In the genomic region with DNA sequence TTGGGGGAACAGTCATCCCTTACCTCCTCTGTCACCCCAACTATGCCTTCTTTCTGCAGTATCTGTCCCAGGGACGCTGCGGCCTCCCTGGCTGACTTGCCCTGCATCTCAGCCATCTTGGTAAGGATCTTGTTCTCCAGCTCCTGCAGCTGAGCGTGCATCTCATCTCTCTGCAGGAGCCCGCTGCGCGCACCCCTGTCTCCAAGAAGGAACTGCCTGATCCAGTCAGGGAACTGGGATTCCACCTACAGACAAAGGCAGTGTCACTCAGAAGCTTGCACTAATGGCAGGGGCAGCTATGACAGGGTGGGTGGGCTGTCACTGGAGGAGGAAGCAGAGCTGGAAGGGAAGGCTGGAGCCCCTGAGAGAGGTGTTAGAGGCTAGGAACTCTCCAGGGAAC, we compare ENCODE assay signal across 20 mouse cellular contexts. TPM values are rescaled to one million over a fixed set of nuclear protein-coding genes. Genes with fewer than 3 reads are reported as not detected.
DNase-seq lines count a peak whose midpoint lies in the region; ATAC-seq and TF ChIP-seq lines count a peak whose summit lies in the region.
"Had no signal": no experiment of that assay in that cellular context is flagged by ENCODE, and none has a peak within 500 bp of the region (broad histone marks: within the 10 kb centered on the region; RNA-seq: fewer than 3 reads in every experiment).

No protein-coding gene starts in this region.

- no peak overlapping the region for H3K4me3 ChIP-seq in cerebellum, adult 2 months (replicated peaks; ENCODE audit: insufficient read depth, low read depth, low read length)
- H3K4me3 ChIP-seq in hindbrain, embryonic 12.5 days = no peak overlapping the region
- H3K4me3 ChIP-seq in hindbrain, embryonic 11.5 days (ENCODE audit: low read depth, low read length) = no peak overlapping the region
- H3K4me3 ChIP-seq in neural tube, embryonic 13.5 days = no peak overlapping the region
- H3K4me3 ChIP-seq: erythroblast, embryonic 14.5 days; forebrain, embryonic 15.5 days; midbrain, embryonic 12.5 days had no signal

- no peak overlapping the region for H3K4me2 ChIP-seq in hindbrain, embryonic 12.5 days (replicated peaks)
- no peak overlapping the region for H3K4me2 ChIP-seq in hindbrain, embryonic 11.5 days (replicated peaks; ENCODE audit: low read depth, low read length)
- H3K4me2 ChIP-seq in neural tube, embryonic 13.5 days = no peak overlapping the region
- H3K4me2 ChIP-seq: forebrain, embryonic 15.5 days; heart, embryonic 11.5 days; midbrain, embryonic 12.5 days had no signal

- H3K27ac ChIP-seq in cerebellum, adult 2 months (ENCODE audit: insufficient read depth, low read length) = 0 out of 2 replicates have a peak overlapping the region, but pooled peaks have one; percentile 58
- 0 out of 2 replicates have a peak overlapping the region, but pooled peaks have one; percentile 13 for H3K27ac ChIP-seq in hindbrain, embryonic 12.5 days
- no peak overlapping the region for H3K27ac ChIP-seq in hindbrain, embryonic 11.5 days (ENCODE audit: low read depth, low read length)
- H3K27ac ChIP-seq in neural tube, embryonic 13.5 days (replicated peaks) = no peak overlapping the region
- H3K27ac ChIP-seq: forebrain, embryonic 15.5 days; midbrain, embryonic 12.5 days had no signal

- H3K4me1 ChIP-seq in cerebellum, adult 2 months (ENCODE audit: control insufficient read depth, insufficient read depth, low read length) = peaks cover 9% of the 10 kb centered on the region
- H3K4me1 ChIP-seq in hindbrain, embryonic 12.5 days = no peaks in the 10 kb centered on the region; the same call in 1 of the 2 replicates
- H3K4me1 ChIP-seq in hindbrain, embryonic 11.5 days (replicated peaks; ENCODE audit: control insufficient read depth, insufficient read depth, low read length) = no peaks in the 10 kb centered on the region
- no peaks in the 10 kb centered on the region for H3K4me1 ChIP-seq in neural tube, embryonic 13.5 days (replicated peaks)
- H3K4me1 ChIP-seq: forebrain, embryonic 15.5 days had no signal

- H3K9me3 ChIP-seq in hindbrain, embryonic 12.5 days (replicated peaks) = no peaks in the 10 kb centered on the region
- H3K9me3 ChIP-seq in hindbrain, embryonic 11.5 days (ENCODE audit: control insufficient read depth, low read length) = no peaks in the 10 kb centered on the region
- no peaks in the 10 kb centered on the region for H3K9me3 ChIP-seq in neural tube, embryonic 13.5 days
- H3K9me3 ChIP-seq: forebrain, embryonic 15.5 days; midbrain, embryonic 12.5 days had no signal

- H3K27me3 ChIP-seq in cerebellum, adult 2 months (ENCODE audit: control insufficient read depth, insufficient read depth, low read length) = no peaks in the 10 kb centered on the region
- no peaks in the 10 kb centered on the region for H3K27me3 ChIP-seq in hindbrain, embryonic 12.5 days
- H3K27me3 ChIP-seq in hindbrain, embryonic 11.5 days (ENCODE audit: control insufficient read depth, insufficient read depth, low read length) = no peaks in the 10 kb centered on the region
- H3K27me3 ChIP-seq in neural tube, embryonic 13.5 days = no peaks in the 10 kb centered on the region
- H3K27me3 ChIP-seq: forebrain, embryonic 15.5 days; midbrain, embryonic 12.5 days had no signal

- ATAC-seq in hindbrain, embryonic 12.5 days (ENCODE audit: low FRiP score) = no peak
- no peak for ATAC-seq in hindbrain, embryonic 11.5 days (ENCODE audit: low FRiP score)
- no peak for ATAC-seq in neural tube, embryonic 13.5 days (ENCODE audit: low read depth)
- ATAC-seq: forebrain, embryonic 15.5 days; inflammation-experienced regulatory T-cells, adult 6 months; lung, postnatal 0 days had no signal

- no peak for TF ChIP-seq POLR2A in cerebellum, adult 2 months (IDR thresholded peaks at IDR 0.05; ENCODE audit: borderline replicate concordance, insufficient read depth, low read length)

- no peak for DNase-seq in cerebellum, adult 2 months
- DNase-seq in cerebellum, adult 9-11 months = no peak
- no peak for DNase-seq in hindbrain, embryonic 11.5 days (ENCODE audit: low spot score)
- DNase-seq in neural tube, embryonic 10.5 days (ENCODE audit: extremely low spot score, low spot score) = no peak
- no peak for DNase-seq in kidney, postnatal 36 days
- no peak for DNase-seq in adrenal gland, adult (ENCODE audit: inconsistent age in 2 of 2, low spot score in 1 of 2)
- DNase-seq: adrenal gland, postnatal 10 days; heart, postnatal 14 days; kidney, adult 8-10 months; kidney, postnatal 25 days; liver; thymus, postnatal 14 days had no signal

- TF ChIP-seq CTCF in cerebellum, adult 2 months (IDR thresholded peaks at IDR 0.05; ENCODE audit: borderline replicate concordance, insufficient read depth, low read depth, low read length) = no peak

- H3K36me3 ChIP-seq in hindbrain, embryonic 12.5 days = peaks cover 81% of the 10 kb centered on the region
- H3K36me3 ChIP-seq in hindbrain, embryonic 11.5 days (ENCODE audit: control insufficient read depth, insufficient read depth, low read length) = peaks cover 2% of the 10 kb centered on the region; the same call in 1 of the 2 replicates
- peaks cover 89% of the 10 kb centered on the region for H3K36me3 ChIP-seq in neural tube, embryonic 13.5 days

- H3K9ac ChIP-seq in hindbrain, embryonic 12.5 days = no peak overlapping the region
- no peak overlapping the region for H3K9ac ChIP-seq in hindbrain, embryonic 11.5 days (ENCODE audit: low read depth, low read length)
- 0 out of 2 replicates have a peak overlapping the region, but pooled peaks have one; percentile 34 for H3K9ac ChIP-seq in neural tube, embryonic 13.5 days
- H3K9ac ChIP-seq: forebrain, embryonic 15.5 days; midbrain, embryonic 12.5 days had no signal

- 69% methylated on average over 6 of the region's 6 CpGs for WGBS in cerebellum, adult 2 months
- 88% methylated on average over 6 of the region's 6 CpGs for WGBS in hindbrain, embryonic 12.5 days
- WGBS in hindbrain, embryonic 11.5 days = 88% methylated on average over 6 of the region's 6 CpGs
- WGBS in neural tube, embryonic 13.5 days = 94% methylated on average over 6 of the region's 6 CpGs

RNA-seq across cellular contexts. Expression of gene Sun2, which starts 14.5 kb away (rescaled TPM):
- 42.7 and 45.2 TPM in 2 replicates for polyA plus RNA-seq in cerebellum, adult 2 months (2012; rRNA removed)
- 8.0 and 8.2 TPM in 2 replicates for polyA plus RNA-seq in hindbrain, embryonic 12.5 days (2016; fragmentation: Nextera tagmentation; extraction: Ambion mirVana)
- polyA plus RNA-seq in hindbrain, embryonic 11.5 days (2014; fragmentation: Nextera tagmentation; extraction: Ambion mirVana) = 4.3 and 9.5 TPM in 2 replicates
- 6.9 and 11.1 TPM in 2 replicates for polyA plus RNA-seq in neural tube, embryonic 13.5 days (2015; fragmentation: Nextera tagmentation; extraction: Ambion mirVana)

RNA-seq across cellular contexts. Expression of gene Gtpbp1, which starts 37.2 kb away (rescaled TPM):
- 52.5 and 59.5 TPM in 2 replicates for polyA plus RNA-seq in cerebellum, adult 2 months (2012; rRNA removed)
- 41.4 and 45.5 TPM in 2 replicates for polyA plus RNA-seq in hindbrain, embryonic 12.5 days (2016; fragmentation: Nextera tagmentation; extraction: Ambion mirVana)
- polyA plus RNA-seq in hindbrain, embryonic 11.5 days (2014; fragmentation: Nextera tagmentation; extraction: Ambion mirVana) = 28.1 and 33.9 TPM in 2 replicates
- polyA plus RNA-seq in neural tube, embryonic 13.5 days (2015; fragmentation: Nextera tagmentation; extraction: Ambion mirVana) = 38.1 and 40.9 TPM in 2 replicates

RNA-seq across cellular contexts. Expression of gene Josd1, which starts 40.1 kb away (rescaled TPM):
- polyA plus RNA-seq in cerebellum, adult 2 months (2012; rRNA removed) = 43.8 and 45.0 TPM in 2 replicates
- polyA plus RNA-seq in hindbrain, embryonic 12.5 days (2016; fragmentation: Nextera tagmentation; extraction: Ambion mirVana) = 29.0 and 29.7 TPM in 2 replicates
- polyA plus RNA-seq in hindbrain, embryonic 11.5 days (2014; fragmentation: Nextera tagmentation; extraction: Ambion mirVana) = 12.2 and 14.7 TPM in 2 replicates
- 20.9 and 21.3 TPM in 2 replicates for polyA plus RNA-seq in neural tube, embryonic 13.5 days (2015; fragmentation: Nextera tagmentation; extraction: Ambion mirVana)

RNA-seq across cellular contexts. Expression of gene Dnal4, which starts 49.8 kb away (rescaled TPM):
- 55.1 and 56.7 TPM in 2 replicates for polyA plus RNA-seq in cerebellum, adult 2 months (2012; rRNA removed)
- polyA plus RNA-seq in hindbrain, embryonic 12.5 days (2016; fragmentation: Nextera tagmentation; extraction: Ambion mirVana) = 76.8 and 78.1 TPM in 2 replicates
- 61.8 and 71.9 TPM in 2 replicates for polyA plus RNA-seq in hindbrain, embryonic 11.5 days (2014; fragmentation: Nextera tagmentation; extraction: Ambion mirVana)
- polyA plus RNA-seq in neural tube, embryonic 13.5 days (2015; fragmentation: Nextera tagmentation; extraction: Ambion mirVana) = 69.7 and 72.1 TPM in 2 replicates

RNA-seq across cellular contexts. Expression of gene Tomm22, which starts 57.2 kb away (rescaled TPM):
- 99.9 and 106 TPM in 2 replicates for polyA plus RNA-seq in cerebellum, adult 2 months (2012; rRNA removed)
- 239 and 249 TPM in 2 replicates for polyA plus RNA-seq in hindbrain, embryonic 12.5 days (2016; fragmentation: Nextera tagmentation; extraction: Ambion mirVana)
- polyA plus RNA-seq in hindbrain, embryonic 11.5 days (2014; fragmentation: Nextera tagmentation; extraction: Ambion mirVana) = 337 and 338 TPM in 2 replicates
- 263 and 294 TPM in 2 replicates for polyA plus RNA-seq in neural tube, embryonic 13.5 days (2015; fragmentation: Nextera tagmentation; extraction: Ambion mirVana)

Comparison
In these comparisons a context has a peak if more than half of its experiments do, and no peak if none do; other contexts are left out.
1. H3K27ac ChIP-seq: peak in cerebellum, adult 2 months (single experiment) and hindbrain, embryonic 12.5 days (single experiment); none in hindbrain, embryonic 11.5 days (single experiment) and neural tube, embryonic 13.5 days (single experiment).